ENCODE assay signal across 9 mouse cellular contexts in genomic region chr5:5481662-5482061, GRCm38 (mm10). TPM values are rescaled to one million over a fixed set of nuclear protein-coding genes. Genes with fewer than 3 reads are reported as not detected.
DNase-seq lines count a peak whose midpoint lies in the region; ATAC-seq and TF ChIP-seq lines count a peak whose summit lies in the region.
"Had no signal": no experiment of that assay in that cellular context is flagged by ENCODE, and none has a peak within 500 bp of the region (broad histone marks: within the 10 kb centered on the region; RNA-seq: fewer than 3 reads in every experiment).

No protein-coding gene starts in this region.

- no peak; the same call in 1 of the 2 replicates for ATAC-seq in lung, postnatal 0 days

- no peaks in the 10 kb centered on the region for H3K9me3 ChIP-seq in lung, postnatal 0 days (ENCODE audit: low read length)
- H3K9me3 ChIP-seq: liver, embryonic 13.5 days had no signal

- H3K27ac ChIP-seq in lung, postnatal 0 days (ENCODE audit: low read length), result no peak overlapping the region
- H3K27ac ChIP-seq: liver, embryonic 13.5 days had no signal

- TF ChIP-seq EP300 in lung, postnatal 0 days (IDR thresholded peaks at IDR 0.05), result no peak

- no peak overlapping the region for H3K4me2 ChIP-seq in lung, postnatal 0 days (replicated peaks; ENCODE audit: low read depth, low read length)
- H3K4me2 ChIP-seq: liver, embryonic 13.5 days had no signal

- peak; percentile 21 for DNase-seq in adrenal gland, postnatal 10 days
- DNase-seq in adrenal gland, postnatal 4 days (ENCODE audit: low spot score in 2 of 2), result no peak
- peak; percentile 45 for DNase-seq in layer of hippocampus, adult 11-12 months (ENCODE audit: low spot score)
- DNase-seq in layer of hippocampus, adult 9-11 months, result no peak
- peak; percentile 44 for DNase-seq in brain, adult 2 months (ENCODE audit: low read depth, low spot score)
- peak; percentile 76 for DNase-seq in lung, postnatal 0 days (ENCODE audit: low spot score)
- DNase-seq in ovary, postnatal 36 days (ENCODE audit: low spot score), result no peak
- DNase-seq in frontal cortex, postnatal 14 days (ENCODE audit: low spot score in 2 of 2), result no peak
- DNase-seq: liver, embryonic 13.5 days had no signal

- H3K4me1 ChIP-seq in lung, postnatal 0 days (ENCODE audit: insufficient read depth, low read depth, low read length), result no peaks in the 10 kb centered on the region
- H3K4me1 ChIP-seq: liver, embryonic 13.5 days had no signal

- no peaks in the 10 kb centered on the region for H3K36me3 ChIP-seq in lung, postnatal 0 days (ENCODE audit: insufficient read depth, low read length)
- H3K36me3 ChIP-seq: liver, embryonic 13.5 days had no signal

- H3K4me3 ChIP-seq in lung, postnatal 0 days (ENCODE audit: low read depth, low read length), result no peak overlapping the region
- H3K4me3 ChIP-seq: liver, embryonic 13.5 days had no signal

- WGBS in lung, postnatal 0 days, result 3% methylated on average over 1 of the region's 1 CpGs

- TF ChIP-seq CTCF in lung, postnatal 0 days (IDR thresholded peaks at IDR 0.05), result peak; percentile 85

- no peak overlapping the region for H3K9ac ChIP-seq in lung, postnatal 0 days (replicated peaks; ENCODE audit: low read depth)
- H3K9ac ChIP-seq: liver, embryonic 13.5 days had no signal

- no peaks in the 10 kb centered on the region for H3K27me3 ChIP-seq in lung, postnatal 0 days (replicated peaks; ENCODE audit: insufficient read depth, low read length)
- H3K27me3 ChIP-seq: liver, embryonic 13.5 days had no signal

RNA-seq across cellular contexts. Expression of gene 1700015F17Rik, which starts 2.7 kb away (rescaled TPM):
- not detected for total RNA-seq in adrenal gland, postnatal 10 days (2021)
- total RNA-seq in adrenal gland, postnatal 4 days (2021), result not detected
- not detected in 2 replicates for polyA plus RNA-seq in lung, postnatal 0 days (2015; fragmentation: Nextera tagmentation; extraction: Ambion mirVana)
- polyA plus RNA-seq: liver, embryonic 13.5 days had no signal

RNA-seq across cellular contexts. Expression of gene Cldn12, which starts 33.1 kb away (rescaled TPM):
- total RNA-seq in adrenal gland, postnatal 10 days (2021), result 10 to 100 TPM; 23.6 to 25.3 TPM
- total RNA-seq in adrenal gland, postnatal 4 days (2021), result 10 to 100 TPM; 21.3 to 23.6 TPM
- polyA plus RNA-seq in lung, postnatal 0 days (2015; fragmentation: Nextera tagmentation; extraction: Ambion mirVana), result 12.8 and 15.1 TPM in 2 replicates

Comparison
In these comparisons a context has a peak if more than half of its experiments do, and no peak if none do; other contexts are left out.
1. DNase-seq: peak in adrenal gland, postnatal 10 days (single experiment), layer of hippocampus, adult 11-12 months (single experiment), brain, adult 2 months (single experiment) and lung, postnatal 0 days (single experiment); none in adrenal gland, postnatal 4 days (0 of 2), layer of hippocampus, adult 9-11 months (single experiment), ovary, postnatal 36 days (single experiment) and frontal cortex, postnatal 14 days (0 of 2).